Mouse (Mus musculus) kidney, embryonic 14.5 days (tissue): ENCODE data around the gene Ccm2. TPM values are rescaled to one million over a fixed set of nuclear protein-coding genes. Genes with fewer than 3 reads are reported as not detected.

ENCODE experiments used
- ATAC-seq: fragments of 200-750 bp; cut with Nextera tagmentation; 2 replicates; pipeline ENCODE4 v1.8.0; 2017; ENCODE audit warnings: moderate number of reproducible peaks, mild to moderate bottlenecking, moderate TSS enrichment, moderate library complexity; ENCODE audit not compliant: low FRiP score, low TSS enrichment
- H3K27ac ChIP-seq: fragments of 300-500 bp; sonication (generic); 2 replicates; pipeline ENCODE4 v1.5.1; 2014; ENCODE audit warnings: low read depth, mild to moderate bottlenecking, low read length, moderate library complexity, mixed read lengths
- H3K27me3 ChIP-seq: fragments of 300-500 bp; sonication (generic); 2 replicates; pipeline ENCODE4 v1.6.1; 2014; ENCODE audit warnings: mild to moderate bottlenecking, low read length; ENCODE audit not compliant: control insufficient read depth, insufficient read depth
- H3K36me3 ChIP-seq: fragments of 300-500 bp; sonication (generic); 2 replicates; pipeline ENCODE4 v1.6.1; 2014; ENCODE audit warnings: low read length, mixed read lengths; ENCODE audit not compliant: control insufficient read depth, insufficient read depth
- H3K4me1 ChIP-seq: fragments of 300-500 bp; sonication (generic); 2 replicates; pipeline ENCODE4 v1.6.1; 2014; ENCODE audit warnings: low read length, mixed read lengths; ENCODE audit not compliant: control insufficient read depth, insufficient read depth
- H3K4me2 ChIP-seq: fragments of 300-500 bp; sonication (generic); replicated peaks from 2 replicates; pipeline ENCODE4 v1.6.1; 2014; ENCODE audit warnings: low read depth, mild to moderate bottlenecking, low read length
- H3K4me3 ChIP-seq: fragments of 300-500 bp; sonication (generic); 2 replicates; pipeline ENCODE4 v1.5.1; 2014; ENCODE audit warnings: mild to moderate bottlenecking, low read length
- H3K9ac ChIP-seq: fragments of 300-500 bp; sonication (generic); 2 replicates; pipeline ENCODE4 v1.6.1; 2014; ENCODE audit warnings: low read depth, mild to moderate bottlenecking, low read length, moderate library complexity
- H3K9me3 ChIP-seq: fragments of 300-500 bp; sonication (generic); 2 replicates; pipeline ENCODE4 v1.6.1; 2016; ENCODE audit warnings: low read length; ENCODE audit not compliant: control insufficient read depth
- WGBS: fragments of 180-500 bp; shearing (Covaris S2); extraction: QIAGEN DNeasy Blood & Tissue Kit; methylation state at CpG from one replicate; pipeline ENCODE4 v1.1.7; 2014; 5-methylcytosine and 5-hydroxymethylcytosine counted together
- polyA plus RNA-seq: library from polyadenylated mRNA; unstranded; fragments of >200 nt; fragmentation: Nextera tagmentation; extraction: Ambion mirVana; gene quantifications from 2 replicates; pipeline ENCODE4 v1.2.1, GENCODE M21; 2014

Ccm2 gene
- polyA plus RNA-seq, 1 experiment from 2014 or later, result 94.4 TPM

DNA sequence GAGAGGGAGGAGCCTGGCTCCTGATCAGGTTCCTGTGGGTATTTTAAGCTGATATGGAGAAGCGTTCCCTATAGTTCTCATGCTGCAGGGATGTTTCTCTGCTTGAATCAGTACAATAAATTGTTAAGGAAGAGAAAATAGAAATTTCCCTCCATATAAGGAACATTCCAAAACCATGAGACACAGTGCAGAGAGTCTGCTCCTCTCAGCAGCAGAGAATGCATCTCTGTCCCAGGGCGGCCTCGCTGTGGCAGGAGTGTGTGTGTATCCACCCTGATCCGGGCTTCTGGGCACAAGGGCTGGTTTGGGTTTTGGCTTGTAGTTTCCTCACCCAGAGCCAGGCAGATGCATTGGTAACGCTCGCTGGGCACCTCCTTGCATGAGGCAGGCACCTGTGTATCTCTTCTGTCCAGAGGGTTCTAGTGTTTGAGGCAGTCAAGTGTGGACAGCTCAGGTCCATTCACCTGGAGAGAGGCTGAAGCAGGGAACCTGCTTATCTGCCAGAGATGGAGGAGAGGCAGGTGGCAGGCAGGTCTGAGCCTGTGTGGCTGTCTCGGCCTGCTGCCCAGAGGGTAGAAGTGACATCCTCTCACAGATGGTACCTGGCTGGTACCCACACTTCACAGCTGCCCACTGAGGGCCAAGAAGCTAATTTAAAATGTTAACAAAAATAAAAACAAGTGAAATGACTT, 40.7 kb downstream of the Ccm2 start:
- Histone ChIP-seq H3K9me3 (no peaks in the 10 kb centered on the region), H3K4me2 (no peak overlapping the region), H3K4me3 (no peak overlapping the region), H3K9ac (no peak overlapping the region), H3K4me1 (no peaks in the 10 kb centered on the region), H3K27ac (no peak overlapping the region), H3K27me3 (no peaks in the 10 kb centered on the region), H3K36me3 (peaks cover 63% of the 10 kb centered on the region)
- WGBS, result 93% methylated on average over 7 of the region's 7 CpGs
- ATAC-seq, result no peak

DNA sequence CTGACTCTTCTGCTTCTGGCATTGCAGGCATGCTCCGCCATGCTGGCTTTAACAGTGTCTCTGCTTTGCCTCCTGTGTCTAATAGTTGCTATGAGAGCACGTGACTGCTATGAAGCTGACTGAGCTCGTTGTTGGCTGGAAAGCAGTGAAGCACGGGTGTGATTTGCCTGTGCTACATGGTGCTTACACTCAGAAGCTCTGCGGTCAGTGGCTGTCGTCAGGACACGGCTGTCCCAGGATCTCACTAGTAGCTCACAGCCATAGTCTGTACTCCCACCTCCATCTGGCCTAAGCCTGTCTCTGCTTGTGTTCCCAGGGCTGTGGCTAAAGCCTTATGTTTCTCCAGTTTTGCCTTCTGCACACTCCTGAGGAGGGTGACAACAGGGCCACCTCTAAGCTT, 41.6 kb downstream of the Ccm2 start:
- H3K36me3 ChIP-seq, result peaks cover 72% of the 10 kb centered on the region
- H3K9me3 ChIP-seq, result no peaks in the 10 kb centered on the region
- no peak for ATAC-seq
- no peak overlapping the region for H3K9ac ChIP-seq
- no peaks in the 10 kb centered on the region for H3K4me1 ChIP-seq
- H3K4me3 ChIP-seq, result no peak overlapping the region
- WGBS, result 86% methylated on average over 7 of the region's 7 CpGs
- no peak overlapping the region for H3K4me2 ChIP-seq
- no peaks in the 10 kb centered on the region for H3K27me3 ChIP-seq
- no peak overlapping the region for H3K27ac ChIP-seq

DNA sequence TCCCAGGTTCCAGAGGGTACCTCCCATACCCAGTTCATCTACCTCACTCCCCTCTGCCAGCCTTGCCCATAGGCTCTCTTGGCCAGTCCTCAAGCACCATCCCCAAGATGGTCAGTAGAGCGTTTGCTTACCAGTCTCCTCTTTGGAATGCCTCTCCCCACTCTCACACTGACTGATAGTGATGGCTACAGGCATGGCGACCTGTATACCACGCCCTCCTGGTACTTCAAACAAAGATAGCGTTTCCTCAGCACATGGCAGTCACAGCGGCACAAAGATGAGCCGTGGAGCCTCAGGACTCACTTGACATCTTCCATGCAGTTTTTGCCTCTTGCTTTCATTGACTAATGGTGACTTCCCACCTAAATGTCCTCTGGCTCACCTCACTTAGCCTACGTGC, 43.2 kb downstream of the Ccm2 start:
- H3K9me3 ChIP-seq, result no peaks in the 10 kb centered on the region
- H3K4me3 ChIP-seq, result no peak overlapping the region
- H3K4me1 ChIP-seq, result no peaks in the 10 kb centered on the region
- no peak overlapping the region for H3K27ac ChIP-seq
- no peak for ATAC-seq
- 90% methylated on average over 7 of the region's 7 CpGs for WGBS
- peaks cover 82% of the 10 kb centered on the region for H3K36me3 ChIP-seq
- no peak overlapping the region for H3K4me2 ChIP-seq
- H3K9ac ChIP-seq, result no peak overlapping the region
- H3K27me3 ChIP-seq, result no peaks in the 10 kb centered on the region

DNA sequence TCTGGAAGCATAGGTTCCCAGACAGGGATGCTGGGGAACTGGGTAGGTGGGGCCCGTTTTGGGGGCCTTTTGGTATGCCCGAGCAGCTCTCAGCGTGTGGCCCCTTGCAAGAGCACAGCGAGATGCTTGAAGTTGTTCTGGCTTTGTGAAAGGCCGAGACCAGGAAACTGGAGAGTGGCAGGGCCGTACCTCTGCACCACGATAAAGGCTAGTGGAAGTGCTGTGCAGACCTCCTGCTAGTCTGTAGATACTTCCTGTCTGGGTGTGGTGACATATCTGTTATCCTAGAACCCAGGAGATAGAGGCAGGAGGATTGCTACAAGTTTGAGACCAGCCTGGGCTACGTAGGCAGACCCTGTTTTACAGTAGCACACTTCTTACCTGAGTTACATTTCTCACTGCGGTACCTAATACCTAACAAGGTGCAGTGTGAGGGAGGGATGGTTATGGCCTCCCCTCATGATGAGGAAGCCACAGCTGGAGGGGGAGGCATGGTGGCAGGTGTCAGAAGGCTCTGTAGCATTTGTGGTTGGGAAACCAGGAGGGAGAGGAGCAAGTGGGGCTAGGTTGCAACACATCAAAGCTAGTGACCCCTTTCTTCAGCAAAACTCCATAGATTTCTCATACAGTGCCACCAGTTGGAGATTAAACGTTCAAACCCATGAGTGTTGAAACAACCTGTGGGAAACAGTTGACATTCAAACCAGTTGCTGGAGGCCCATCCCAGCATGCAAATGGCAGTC, 44.4 kb downstream of the Ccm2 start:
- H3K27ac ChIP-seq, result no peak overlapping the region
- H3K36me3 ChIP-seq, result peaks cover 87% of the 10 kb centered on the region
- no peak overlapping the region for H3K9ac ChIP-seq
- no peaks in the 10 kb centered on the region for H3K27me3 ChIP-seq
- no peaks in the 10 kb centered on the region for H3K4me1 ChIP-seq
- H3K4me2 ChIP-seq, result no peak overlapping the region
- no peak for ATAC-seq
- 90% methylated on average over 10 of the region's 10 CpGs for WGBS
- no peak overlapping the region for H3K4me3 ChIP-seq
- H3K9me3 ChIP-seq, result no peaks in the 10 kb centered on the region

DNA sequence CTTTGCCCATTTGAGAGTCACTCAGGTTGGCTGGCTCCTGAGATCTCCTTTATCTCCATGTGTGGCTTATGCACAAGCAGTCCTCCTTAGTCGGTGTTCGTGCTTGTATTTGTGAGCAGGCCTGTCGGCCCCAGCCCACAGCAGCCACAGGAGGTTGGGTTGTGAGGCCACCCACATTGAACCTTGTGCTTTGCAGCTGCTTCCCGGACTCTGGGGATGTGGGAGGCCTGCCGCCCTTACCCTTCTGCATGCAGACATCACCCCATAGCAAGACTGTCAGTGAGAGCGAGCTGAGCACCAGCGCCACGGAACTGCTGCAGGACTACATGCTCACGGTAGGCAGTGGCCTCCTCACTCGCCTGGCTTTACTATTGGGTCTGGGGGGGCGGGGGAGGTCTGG, 46.7 kb downstream of the Ccm2 start:
- Histone ChIP-seq H3K27me3 (no peaks in the 10 kb centered on the region), H3K27ac (no peak overlapping the region), H3K4me3 (no peak overlapping the region), H3K4me1 (peaks cover 3% of the 10 kb centered on the region), H3K36me3 (peaks cover 99% of the 10 kb centered on the region), H3K4me2 (no peak overlapping the region), H3K9me3 (no peaks in the 10 kb centered on the region), H3K9ac (no peak overlapping the region)
- 82% methylated on average over 11 of the region's 11 CpGs for WGBS
- no peak for ATAC-seq

DNA sequence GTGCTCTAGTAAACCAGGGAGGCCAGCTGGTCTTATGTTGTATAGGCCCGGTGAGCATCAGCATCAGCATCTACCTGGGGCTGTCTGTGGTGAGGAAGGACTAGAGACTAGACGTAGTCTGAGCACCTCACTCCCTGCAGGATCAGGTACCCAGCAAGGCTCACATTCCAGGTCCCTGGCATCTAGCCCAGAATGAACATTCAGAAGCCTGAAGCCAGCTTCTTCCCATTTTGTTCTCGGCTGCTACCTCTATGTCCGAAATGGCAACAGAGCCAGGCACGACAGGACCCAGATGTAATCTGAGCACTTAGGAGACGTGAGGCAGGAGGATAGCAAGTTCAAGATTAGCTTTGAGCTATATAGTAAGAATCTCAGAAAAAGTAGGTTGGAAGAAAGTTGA, 48.2 kb downstream of the Ccm2 start:
- WGBS, result 85% methylated on average over 6 of the region's 6 CpGs
- peaks cover 88% of the 10 kb centered on the region for H3K36me3 ChIP-seq
- H3K9ac ChIP-seq, result no peak overlapping the region
- no peaks in the 10 kb centered on the region for H3K27me3 ChIP-seq
- ATAC-seq, result no peak
- no peak overlapping the region for H3K4me3 ChIP-seq
- H3K4me2 ChIP-seq, result no peak overlapping the region
- no peaks in the 10 kb centered on the region for H3K9me3 ChIP-seq
- peaks cover 11% of the 10 kb centered on the region for H3K4me1 ChIP-seq
- no peak overlapping the region for H3K27ac ChIP-seq

DNA sequence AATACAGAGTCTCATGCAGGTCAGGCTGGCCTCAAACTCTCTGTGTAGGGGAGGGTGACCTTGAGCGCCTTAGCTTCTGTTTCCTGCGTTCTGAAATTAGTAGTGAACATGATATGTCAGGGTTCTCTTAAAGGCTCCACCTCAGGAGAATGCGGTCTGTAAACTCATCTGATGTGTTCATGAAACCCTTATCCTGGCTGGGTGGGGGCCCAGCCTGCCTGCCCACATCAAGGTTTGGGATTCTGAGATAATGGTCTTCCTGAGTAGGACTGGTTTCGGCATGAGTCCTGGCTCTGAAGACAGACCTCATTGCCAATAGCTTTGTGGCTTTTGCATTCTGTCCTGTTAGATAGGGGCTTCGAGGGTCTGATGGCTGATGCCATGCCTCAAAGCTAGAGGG, 48.7 kb downstream of the Ccm2 start:
- peaks cover 11% of the 10 kb centered on the region for H3K4me1 ChIP-seq
- no peak overlapping the region for H3K27ac ChIP-seq
- no peak overlapping the region for H3K4me3 ChIP-seq
- WGBS, result 90% methylated on average over 5 of the region's 5 CpGs
- peaks cover 83% of the 10 kb centered on the region for H3K36me3 ChIP-seq
- no peak for ATAC-seq
- H3K9ac ChIP-seq, result no peak overlapping the region
- H3K27me3 ChIP-seq, result no peaks in the 10 kb centered on the region
- no peaks in the 10 kb centered on the region for H3K9me3 ChIP-seq
- H3K4me2 ChIP-seq, result no peak overlapping the region

DNA sequence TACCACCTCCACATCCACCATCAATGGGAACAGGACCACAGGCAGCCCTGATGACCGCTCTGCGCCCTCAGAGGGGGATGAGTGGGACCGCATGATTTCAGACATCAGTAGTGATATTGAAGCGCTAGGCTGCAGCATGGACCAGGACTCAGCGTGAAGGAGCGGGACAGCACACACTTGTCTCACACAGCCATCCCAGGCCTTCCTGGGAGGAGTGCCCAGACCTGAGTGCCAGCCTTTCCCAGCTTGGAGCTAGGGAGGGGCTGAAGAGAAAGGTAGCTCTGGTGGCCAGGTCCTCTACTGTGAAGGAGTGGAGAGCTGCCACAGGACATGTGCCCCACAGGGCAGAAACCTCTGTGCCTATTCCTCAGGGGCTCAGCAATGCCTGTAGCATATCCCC, 49.5 kb downstream of the Ccm2 start:
- Histone ChIP-seq H3K36me3 (peaks cover 74% of the 10 kb centered on the region), H3K4me2 (no peak overlapping the region), H3K9me3 (no peaks in the 10 kb centered on the region), H3K27ac (no peak overlapping the region), H3K4me3 (no peak overlapping the region), H3K4me1 (peaks cover 11% of the 10 kb centered on the region), H3K27me3 (no peaks in the 10 kb centered on the region), H3K9ac (no peak overlapping the region)
- no peak for ATAC-seq
- 94% methylated on average over 6 of the region's 6 CpGs for WGBS

DNA sequence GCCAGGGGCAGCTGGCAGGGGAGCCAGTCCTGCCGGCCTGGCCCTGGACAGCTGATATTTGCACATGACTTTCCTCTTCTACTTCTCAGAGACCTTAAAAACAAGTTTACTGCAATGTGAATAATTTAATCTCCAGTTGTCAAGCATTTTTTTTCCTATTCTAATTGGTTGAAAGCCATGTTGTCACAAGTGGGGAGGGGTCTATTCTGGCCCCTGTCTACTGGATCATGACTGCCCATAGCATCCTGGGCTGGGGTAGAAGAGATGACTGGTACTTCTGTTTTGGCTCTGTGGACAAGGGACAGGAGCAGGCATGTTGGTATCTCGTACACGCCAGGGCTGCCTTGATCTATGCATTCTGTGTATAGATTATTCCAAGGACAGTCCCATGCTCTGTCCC, 49.9 kb downstream of the Ccm2 start:
- 85% methylated on average over 3 of the region's 3 CpGs for WGBS
- H3K27me3 ChIP-seq, result no peaks in the 10 kb centered on the region
- H3K4me2 ChIP-seq, result no peak overlapping the region
- H3K4me1 ChIP-seq, result peaks cover 11% of the 10 kb centered on the region
- H3K9ac ChIP-seq, result no peak overlapping the region
- no peak overlapping the region for H3K27ac ChIP-seq
- ATAC-seq, result no peak
- peaks cover 70% of the 10 kb centered on the region for H3K36me3 ChIP-seq
- no peak overlapping the region for H3K4me3 ChIP-seq
- no peaks in the 10 kb centered on the region for H3K9me3 ChIP-seq
